Comparison of ENCODE assay signal across 18 mouse cellular contexts in genomic region chr16:44430021-44430420, GRCm38 (mm10). TPM values are rescaled to one million over a fixed set of nuclear protein-coding genes. Genes with fewer than 3 reads are reported as not detected.
DNase-seq lines count a peak whose midpoint lies in the region; ATAC-seq lines count a peak whose summit lies in the region.
"Had no signal": no experiment of that assay in that cellular context is flagged by ENCODE, and none has a peak within 500 bp of the region (broad histone marks: within the 10 kb centered on the region; RNA-seq: fewer than 3 reads in every experiment).

No protein-coding gene starts in this region.

- WGBS in hindbrain, embryonic 15.5 days, result 26% methylated on average over 7 of the region's 7 CpGs
- 45% methylated on average over 7 of the region's 7 CpGs for WGBS in neural tube, embryonic 12.5 days

- DNase-seq in embryo, embryonic 11 days, result peak; percentile 16
- no peak for DNase-seq in embryo, embryonic 10 days (ENCODE audit: low spot score)
- peak; percentile 8 for DNase-seq in brain, embryonic 18.5 days (ENCODE audit: low read depth, low spot score)
- DNase-seq in right cerebral cortex, postnatal 36 days (ENCODE audit: low spot score in 2 of 2), result no peak
- no peak for DNase-seq in layer of hippocampus, adult 9-10 months (ENCODE audit: low spot score)
- no peak for DNase-seq in T-cell, adult 2 months (ENCODE audit: low spot score)
- DNase-seq: adrenal gland, postnatal 25 days; heart, adult 11 months; heart, postnatal 36 days; kidney, adult 11 months; lung, adult 18-20 months; retina, postnatal 1 day; thymus, postnatal 4 days had no signal

- no peaks in the 10 kb centered on the region for H3K27me3 ChIP-seq in hindbrain, embryonic 15.5 days
- H3K27me3 ChIP-seq in neural tube, embryonic 12.5 days (replicated peaks), result no peaks in the 10 kb centered on the region
- H3K27me3 ChIP-seq: limb, embryonic 15.5 days had no signal

- peak overlapping the region; percentile 32 for H3K4me2 ChIP-seq in hindbrain, embryonic 15.5 days
- H3K4me2 ChIP-seq in neural tube, embryonic 12.5 days (replicated peaks), result 0 out of 2 replicates have a peak overlapping the region, but pooled peaks have one; percentile 16
- H3K4me2 ChIP-seq: limb, embryonic 15.5 days had no signal

- H3K27ac ChIP-seq in hindbrain, embryonic 15.5 days (replicated peaks), result no peak overlapping the region; the same call in 1 of the 2 replicates
- H3K27ac ChIP-seq in neural tube, embryonic 12.5 days, result no peak overlapping the region
- H3K27ac ChIP-seq: limb, embryonic 15.5 days had no signal

- no peaks in the 10 kb centered on the region for H3K9me3 ChIP-seq in hindbrain, embryonic 15.5 days
- H3K9me3 ChIP-seq in neural tube, embryonic 12.5 days, result no peaks in the 10 kb centered on the region
- H3K9me3 ChIP-seq: limb, embryonic 15.5 days had no signal

- no peaks in the 10 kb centered on the region for H3K4me1 ChIP-seq in hindbrain, embryonic 15.5 days (replicated peaks)
- peaks cover 4% of the 10 kb centered on the region for H3K4me1 ChIP-seq in neural tube, embryonic 12.5 days
- H3K4me1 ChIP-seq: limb, embryonic 15.5 days had no signal

- peak; percentile 71; the same call in 1 of the 2 replicates for ATAC-seq in hindbrain, embryonic 15.5 days (ENCODE audit: low FRiP score, low read depth)
- peak; percentile 74 for ATAC-seq in neural tube, embryonic 12.5 days (ENCODE audit: low FRiP score, low read depth)

- H3K9ac ChIP-seq in hindbrain, embryonic 15.5 days, result no peak overlapping the region
- no peak overlapping the region for H3K9ac ChIP-seq in neural tube, embryonic 12.5 days
- H3K9ac ChIP-seq: limb, embryonic 15.5 days had no signal

- no peaks in the 10 kb centered on the region for H3K36me3 ChIP-seq in hindbrain, embryonic 15.5 days
- H3K36me3 ChIP-seq in neural tube, embryonic 12.5 days, result no peaks in the 10 kb centered on the region
- H3K36me3 ChIP-seq: limb, embryonic 15.5 days had no signal

- H3K4me3 ChIP-seq in hindbrain, embryonic 15.5 days, result 0 out of 2 replicates have a peak overlapping the region, but pooled peaks have one; percentile 13
- H3K4me3 ChIP-seq in neural tube, embryonic 12.5 days, result no peak overlapping the region
- H3K4me3 ChIP-seq: limb, embryonic 15.5 days had no signal

RNA-seq across cellular contexts. Expression of gene Cfap44, which starts 35.4 kb away (rescaled TPM):
- polyA plus RNA-seq in hindbrain, embryonic 15.5 days (2015; fragmentation: Nextera tagmentation; extraction: Ambion mirVana), result 5.1 and 5.8 TPM in 2 replicates
- 1.0 and 1.1 TPM in 2 replicates for polyA plus RNA-seq in neural tube, embryonic 12.5 days (2016; fragmentation: Nextera tagmentation; extraction: Ambion mirVana)
- polyA plus RNA-seq: large intestine, adult 2 months; spleen, adult 2 months had no signal

Comparison
In these comparisons a context has a peak if more than half of its experiments do, and no peak if none do; other contexts are left out.
1. DNase-seq: peak in embryo, embryonic 11 days (single experiment) and brain, embryonic 18.5 days (single experiment); none in embryo, embryonic 10 days (single experiment), right cerebral cortex, postnatal 36 days (0 of 2), layer of hippocampus, adult 9-10 months (single experiment) and T-cell, adult 2 months (single experiment).